Mouse (Mus musculus) lung, postnatal 14 days (tissue): Measurements from ENCODE around the gene Ankrd52.
A peak's percentile ranks its signal among the peaks of the same experiment; 100 is the strongest.

ENCODE experiments used
- DNase-seq: peaks from one replicate; pipeline ENCODE4 v3.0.0; 2021

The Ankrd52 gene

DNA sequence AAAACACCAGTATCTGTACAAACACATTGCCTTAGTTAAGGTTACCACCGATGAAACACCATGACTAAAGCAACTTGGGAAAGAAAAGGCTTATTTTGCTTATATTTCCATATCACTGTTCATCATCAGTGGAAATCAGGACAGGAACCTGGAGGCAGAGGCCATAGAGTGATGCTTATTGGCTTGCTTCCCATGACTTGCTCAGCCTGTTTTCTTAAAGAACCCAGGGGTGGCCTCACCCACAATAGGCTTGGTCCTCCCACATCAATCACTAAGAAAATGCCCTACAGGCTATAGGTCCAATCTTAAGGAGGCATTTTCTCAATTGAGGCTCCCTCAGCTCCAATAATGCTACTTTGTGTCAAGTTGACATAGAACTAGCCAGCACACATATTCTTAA lies 65.8 kb downstream of the Ankrd52 start:
- no peak for DNase-seq

DNA sequence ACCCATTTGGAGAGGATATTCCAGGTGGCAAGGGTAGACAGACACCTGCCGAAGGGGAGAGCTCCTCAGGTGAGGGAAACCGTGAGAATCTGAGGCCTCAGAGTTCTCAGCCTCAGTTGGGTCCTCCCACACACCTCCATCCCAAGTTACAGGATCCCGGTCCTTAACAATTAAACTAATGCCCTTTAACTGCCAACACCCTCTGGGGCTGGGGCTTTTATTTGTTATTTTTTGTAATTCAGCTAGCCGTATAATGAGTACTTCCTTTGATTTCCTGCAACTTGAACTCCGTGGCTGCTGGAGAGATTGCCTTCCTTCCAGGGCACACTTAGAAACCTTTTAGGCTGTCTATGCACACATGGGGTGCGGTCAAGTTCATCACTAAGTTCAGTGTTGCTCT lies 67.4 kb downstream of the Ankrd52 start:
- DNase-seq, result no peak

DNA sequence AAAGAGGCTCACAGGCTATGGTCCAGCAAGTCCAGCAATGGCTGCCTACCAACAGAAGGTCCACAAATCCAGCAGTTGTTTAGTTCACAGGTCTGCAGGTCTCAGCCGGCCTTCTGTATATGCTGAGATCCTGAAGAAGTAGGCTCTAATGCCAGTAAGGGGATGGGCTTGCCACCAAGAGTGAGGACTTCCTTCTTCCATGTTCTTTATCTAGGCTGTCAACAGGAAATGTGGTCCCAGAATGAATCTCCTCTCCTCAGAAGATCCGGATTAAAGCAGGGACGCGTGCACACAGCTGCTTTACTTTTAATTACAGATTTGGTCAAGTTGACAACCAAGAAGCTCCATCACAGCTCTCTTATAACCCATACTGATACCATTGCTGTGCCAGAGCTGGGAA lies 68.5 kb downstream of the Ankrd52 start:
- no peak for DNase-seq

DNA sequence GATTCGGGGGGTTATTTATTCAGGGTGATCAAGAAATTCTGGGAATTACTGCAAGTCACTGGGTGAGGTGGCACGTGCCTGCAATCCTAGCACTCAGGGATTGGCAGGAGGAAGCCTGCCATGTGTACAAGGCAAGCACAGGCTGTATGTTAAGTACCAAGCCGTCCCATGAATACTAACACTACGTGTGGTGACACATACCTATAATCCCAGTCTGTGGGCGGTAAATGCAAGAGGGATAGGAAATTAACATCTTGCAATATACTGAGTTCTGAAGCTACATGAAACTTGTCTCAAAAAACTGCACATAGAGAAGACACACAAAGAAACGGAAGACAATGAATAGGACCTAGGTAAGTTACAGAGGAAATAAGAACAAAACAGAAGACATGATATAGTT lies 74.1 kb downstream of the Ankrd52 start:
- DNase-seq, result no peak

DNA sequence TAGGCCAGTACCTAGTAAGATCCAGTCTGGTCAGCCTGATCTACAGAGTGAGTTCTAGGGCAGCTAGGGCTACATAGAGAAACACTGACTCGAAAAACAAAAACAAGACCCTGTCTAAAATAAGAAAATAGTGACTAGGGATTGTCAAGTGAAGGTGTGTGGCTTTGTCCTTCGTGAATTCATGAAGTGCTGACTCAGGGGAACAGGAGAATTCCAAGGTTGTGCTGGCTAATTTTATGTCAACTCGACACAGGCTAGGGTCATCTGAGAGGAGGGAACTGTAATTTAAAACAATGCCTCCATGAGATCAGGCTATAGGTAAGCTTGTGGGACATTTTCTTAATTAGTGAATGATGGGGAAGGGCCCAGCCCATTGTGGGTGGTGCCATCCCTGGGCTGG lies 77.6 kb downstream of the Ankrd52 start:
- DNase-seq, result no peak

- peak; percentile 79 for DNase-seq
Observed at GRCm38 (mm10) chr10:128455280-128455679, 78.4 kb downstream of the Ankrd52 start.

DNA sequence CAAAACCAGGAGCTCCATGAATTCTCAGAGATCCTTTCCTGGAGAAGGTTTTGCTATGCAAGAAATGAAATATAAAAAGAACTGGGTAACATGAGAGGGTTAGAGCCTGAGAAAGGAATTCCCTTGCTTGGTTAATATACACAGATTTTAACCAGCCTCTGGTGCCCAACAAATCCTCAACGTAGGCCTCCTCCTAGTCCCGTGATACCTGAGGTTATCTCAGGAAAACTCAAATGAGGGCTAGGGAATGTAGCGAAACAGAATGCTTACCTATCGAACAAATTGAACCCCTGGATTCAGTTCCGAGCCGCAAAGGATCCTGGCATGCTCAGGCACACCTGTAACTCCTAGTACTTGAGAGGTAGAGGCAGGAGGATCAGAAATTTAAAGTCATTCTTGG lies 80.8 kb downstream of the Ankrd52 start:
- no peak for DNase-seq
